Mouse (Mus musculus) embryo, embryonic 10.5 days (tissue): ENCODE measurements at regions not wholly inside any gene's neighbourhood (a gene's known extent, or its start where the extent isn't known, plus 50 kb on each side); places are given as distances from the start of the nearest gene placed in this dataset.
A peak's percentile ranks its signal among the peaks of the same experiment; 100 is the strongest.
"Not testable (repeated sequence)": the region's sequence is repeated elsewhere in the genome, so short reads cannot be mapped to it uniquely, and the experiment has no call there.

ENCODE experiments used
- DNase-seq: peaks from one replicate; pipeline ENCODE4 v3.0.0-alpha.2; 2015; ENCODE audit warnings: low spot score

DNA sequence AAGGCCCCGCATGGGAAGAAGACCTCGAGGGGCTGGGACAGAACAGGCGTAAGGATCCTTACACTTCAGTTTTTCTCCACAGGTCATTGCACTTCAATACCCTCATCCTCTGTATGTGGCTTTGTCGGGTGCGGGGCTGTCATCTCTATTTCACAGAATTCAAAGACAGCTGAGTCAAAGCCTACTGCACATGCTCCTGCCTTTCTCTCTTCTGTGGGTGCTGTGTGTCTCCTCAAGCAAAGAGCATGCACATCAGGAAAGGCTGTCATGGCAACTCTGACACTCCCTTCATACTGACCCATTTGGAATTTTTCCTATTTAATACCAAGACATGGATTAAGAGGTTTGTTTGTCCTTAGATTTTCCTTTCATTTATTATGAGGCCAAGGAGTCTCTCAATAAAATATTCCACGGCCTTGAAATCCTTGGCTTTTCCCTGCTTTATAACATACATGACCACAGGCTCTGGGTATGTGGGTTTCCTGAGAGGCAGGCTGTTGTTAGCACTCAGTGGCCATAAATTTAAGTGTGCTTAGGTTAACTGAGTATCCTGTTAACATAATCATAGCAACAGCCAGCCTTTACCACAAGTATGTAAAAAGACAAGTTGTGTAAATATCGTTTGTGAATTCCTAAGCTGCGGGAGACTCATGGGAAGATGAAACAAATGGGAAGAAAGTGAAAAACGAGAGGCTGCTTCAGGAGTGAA lies 574.5 kb downstream of the Dcdc2c start:
- DNase-seq: no peak

DNA sequence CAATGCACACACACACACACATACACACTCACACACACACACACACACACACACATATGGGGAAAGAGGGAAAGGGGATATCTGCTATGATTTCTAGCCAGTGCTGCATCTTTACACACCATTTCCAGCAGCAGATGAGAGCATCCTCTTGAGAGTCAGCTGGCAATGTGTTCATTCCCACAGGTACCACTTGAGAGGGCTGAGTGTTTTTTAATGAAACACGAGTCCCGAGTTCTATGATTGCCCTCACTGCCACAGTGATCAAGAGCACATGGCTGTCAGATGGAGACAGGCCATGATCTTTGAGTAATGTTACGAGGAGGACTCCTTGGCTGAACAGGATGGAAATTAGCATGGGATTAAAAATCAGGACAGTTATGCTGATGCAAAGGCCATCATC lies 589.3 kb downstream of the Dcdc2c start:
- no peak for DNase-seq

DNA sequence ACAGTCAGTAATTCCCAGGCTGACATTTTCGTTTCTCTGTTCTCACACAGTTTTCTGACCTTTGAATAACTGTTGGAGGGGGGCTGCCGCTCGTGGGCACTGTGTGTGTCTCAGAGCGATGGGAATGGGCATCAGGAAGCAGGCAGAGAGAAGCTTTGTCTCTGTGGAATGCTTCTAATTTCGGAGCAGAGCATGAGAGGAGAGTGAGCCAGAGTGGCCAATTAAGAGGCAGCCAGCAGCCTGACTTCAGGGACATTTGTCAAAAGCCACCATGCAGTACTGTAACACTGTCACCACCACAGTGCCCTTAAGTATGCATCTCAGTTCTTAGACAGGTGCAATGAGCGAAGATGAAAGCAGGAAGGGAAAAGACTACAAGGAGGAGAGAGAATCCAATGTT lies 592.1 kb downstream of the Dcdc2c start:
- DNase-seq: no peak

DNA sequence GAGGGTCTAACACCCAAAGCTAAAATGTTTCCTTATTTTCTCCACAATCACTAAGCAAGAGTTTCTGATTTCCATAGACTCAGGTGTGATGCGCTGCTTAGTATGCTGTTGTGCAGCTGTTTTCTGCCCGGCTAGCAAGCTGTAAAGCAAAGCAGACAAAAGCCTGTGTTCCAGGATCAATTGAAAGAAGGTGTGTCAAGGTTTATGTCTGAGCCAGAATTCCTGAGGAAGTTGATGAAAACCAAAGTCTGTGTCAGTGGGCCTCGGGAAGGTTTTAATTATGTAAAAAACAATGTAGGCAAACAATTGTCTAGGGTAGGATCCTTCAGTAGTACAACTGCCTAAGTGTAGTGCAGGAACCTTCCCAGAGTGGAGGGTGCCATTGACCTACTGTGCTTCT lies 604.6 kb downstream of the Dcdc2c start:
- no peak for DNase-seq

DNA sequence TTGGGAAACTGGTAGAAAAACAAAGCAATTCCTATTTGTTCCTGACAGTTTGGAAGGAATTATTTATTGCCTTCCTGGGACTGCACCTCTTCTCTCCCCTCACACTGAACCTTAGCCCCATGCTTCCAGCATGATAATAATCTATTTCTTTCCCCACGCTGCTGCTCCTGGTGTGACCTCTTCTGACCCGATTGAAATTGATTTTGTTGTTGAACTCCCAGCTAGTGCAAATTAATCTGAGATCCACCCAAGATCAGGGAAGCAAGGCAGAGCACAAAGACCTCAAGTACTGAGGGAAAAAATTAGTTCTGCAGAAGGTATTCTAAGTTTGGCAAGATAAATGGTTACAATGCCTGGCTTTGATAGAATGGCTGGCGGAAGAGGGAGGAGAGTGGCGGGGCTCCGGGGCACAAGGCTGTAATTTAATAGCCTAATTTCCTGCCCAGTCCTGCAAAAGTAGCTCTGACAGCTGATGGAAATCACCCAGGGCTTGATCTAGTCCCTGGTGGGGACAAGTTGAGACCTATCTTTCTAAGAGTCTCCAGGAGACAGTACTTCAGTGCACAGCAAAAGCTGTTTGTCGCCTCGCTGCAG lies 604.6 kb upstream of the Sox11 start:
- peak; percentile 71 for DNase-seq

DNA sequence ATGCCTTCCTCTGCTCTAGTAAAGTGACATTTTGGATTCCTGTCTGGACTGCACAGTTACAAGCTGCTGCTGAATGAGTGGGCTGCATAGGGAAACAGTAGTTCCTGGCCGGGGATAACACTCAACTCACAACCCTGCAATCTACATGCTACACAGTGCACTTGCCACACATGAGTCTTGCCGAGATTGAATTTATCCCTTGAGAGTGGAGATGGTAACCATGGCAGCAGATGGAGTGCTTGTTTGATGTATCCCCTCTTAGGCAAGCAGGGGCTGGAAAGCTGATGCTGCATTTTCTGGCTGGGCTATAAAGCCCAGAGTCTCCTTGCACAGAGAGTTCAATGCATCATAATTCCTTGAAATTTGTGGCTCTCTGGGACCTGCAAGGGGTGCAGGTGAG lies 603.0 kb upstream of the Sox11 start:
- DNase-seq: peak; percentile 65

DNA sequence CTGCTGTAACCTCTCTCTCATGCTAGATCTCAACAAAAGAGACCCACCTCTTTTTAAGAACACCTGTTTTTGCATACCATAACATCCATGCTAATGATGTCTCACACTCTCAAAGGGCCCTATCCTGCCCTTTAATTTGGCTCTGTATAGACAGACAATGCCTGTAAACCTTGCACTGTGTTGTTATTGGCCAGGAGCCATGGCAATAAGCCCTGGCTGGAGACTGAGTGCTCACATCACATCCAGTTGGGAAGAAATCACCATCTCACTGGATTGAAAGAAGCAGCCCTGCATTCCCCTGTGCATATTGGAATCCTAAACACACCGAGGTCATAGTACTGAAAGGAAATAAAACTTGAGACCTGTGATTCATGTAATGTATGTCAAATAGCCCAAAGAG lies 598.7 kb upstream of the Sox11 start:
- no peak for DNase-seq

DNA sequence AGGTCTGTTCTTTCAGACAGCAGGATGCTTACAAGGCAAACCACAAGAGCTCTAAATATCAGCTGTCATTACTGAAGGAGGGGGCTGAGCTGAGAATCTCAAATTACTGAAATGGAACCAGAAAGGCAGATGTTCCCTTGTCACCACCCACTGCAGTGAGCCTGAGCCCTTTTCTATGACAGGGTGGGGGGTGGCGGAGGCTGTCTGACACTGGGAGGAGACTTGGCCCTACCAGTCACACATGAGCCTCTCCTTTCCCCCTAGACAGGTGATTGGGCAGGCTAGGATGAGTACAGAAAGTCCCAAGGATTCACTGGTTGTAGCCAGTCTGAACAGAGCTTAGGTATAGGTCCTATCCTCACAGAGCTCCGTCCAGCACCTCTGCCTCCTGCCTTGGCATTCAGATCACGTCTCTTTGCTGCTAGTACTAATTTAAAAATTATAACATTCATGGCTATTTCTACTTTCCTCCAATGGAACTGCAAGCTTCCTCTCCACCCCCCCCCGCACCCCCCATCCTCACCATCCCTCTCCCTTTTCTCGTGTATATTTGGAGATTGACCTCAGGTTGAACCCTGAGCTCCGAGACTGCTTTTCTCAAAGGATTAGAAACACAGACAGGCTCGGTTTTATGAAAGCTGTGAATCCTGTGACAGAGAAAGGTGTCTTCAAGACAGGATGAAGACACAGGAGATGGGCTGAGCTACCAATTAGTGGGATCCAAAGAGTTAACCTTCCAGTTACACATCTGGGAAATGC lies 590.2 kb upstream of the Sox11 start:
- DNase-seq: peak; percentile 63

DNA sequence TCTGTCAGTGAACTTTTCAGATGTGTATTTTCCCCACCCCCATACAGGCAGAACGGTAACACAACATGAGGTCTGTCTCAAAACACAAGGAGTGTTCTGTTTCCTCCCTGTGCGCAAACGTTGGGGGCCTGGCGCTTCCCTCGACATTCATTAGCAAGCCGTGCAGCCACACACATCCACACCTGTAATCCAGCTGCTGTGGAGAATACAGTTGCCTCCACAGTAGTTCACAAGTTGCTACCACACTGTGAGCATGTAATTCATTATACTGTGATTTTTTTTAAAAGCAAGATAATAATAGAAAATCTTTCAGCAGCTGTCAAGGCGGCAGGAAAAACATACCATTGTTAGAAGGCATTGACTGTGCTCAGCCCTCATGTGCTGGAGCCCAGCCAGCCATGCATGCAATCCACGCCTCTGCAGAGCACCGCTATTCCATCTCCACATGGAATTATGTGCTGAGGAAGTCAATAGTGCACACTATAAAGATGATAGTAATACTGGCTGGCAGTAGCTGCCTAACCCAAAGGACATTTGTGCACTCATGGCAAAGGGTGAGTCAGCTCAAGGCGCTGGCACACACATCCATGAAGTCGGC lies 586.1 kb upstream of the Sox11 start:
- DNase-seq: no peak

DNA sequence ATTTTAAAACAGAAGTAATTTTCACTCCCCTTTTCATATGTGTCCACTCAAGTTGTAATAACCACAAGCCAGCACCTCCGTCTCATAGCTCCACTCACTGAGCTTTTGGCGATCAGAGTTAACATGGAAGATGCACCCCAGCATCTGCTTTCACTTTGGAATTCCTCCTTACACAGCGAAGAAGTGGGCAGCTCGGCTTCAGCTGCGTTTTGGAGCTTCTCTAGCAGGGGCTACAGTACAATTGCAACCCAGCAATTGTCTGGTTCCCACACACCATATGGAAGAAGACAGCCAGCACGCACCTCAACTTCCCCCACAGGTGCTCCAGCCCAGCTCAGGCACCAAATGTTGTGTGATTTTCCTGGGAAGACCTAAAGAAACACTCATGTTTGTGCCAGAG lies 584.4 kb upstream of the Sox11 start:
- no peak for DNase-seq

DNA sequence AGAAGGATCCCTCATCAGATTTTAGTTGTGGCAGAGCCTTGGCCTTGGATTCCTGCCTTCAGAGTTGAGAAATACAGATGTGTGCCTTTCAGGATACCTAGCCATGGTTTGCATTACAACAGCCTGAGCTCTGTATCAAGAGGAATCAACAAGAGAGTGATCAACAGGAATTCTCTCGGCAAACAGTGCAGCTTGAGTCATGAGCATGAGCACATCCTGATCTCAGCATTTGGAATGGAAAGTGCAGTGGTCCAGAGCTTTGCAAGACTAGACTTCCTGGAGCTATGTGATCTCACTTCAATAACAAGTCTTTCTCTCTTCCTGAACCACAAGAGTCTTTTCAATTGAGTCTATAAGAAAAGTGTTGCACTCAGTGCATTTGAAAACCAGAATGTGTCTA lies 578.2 kb upstream of the Sox11 start:
- no peak for DNase-seq

DNA sequence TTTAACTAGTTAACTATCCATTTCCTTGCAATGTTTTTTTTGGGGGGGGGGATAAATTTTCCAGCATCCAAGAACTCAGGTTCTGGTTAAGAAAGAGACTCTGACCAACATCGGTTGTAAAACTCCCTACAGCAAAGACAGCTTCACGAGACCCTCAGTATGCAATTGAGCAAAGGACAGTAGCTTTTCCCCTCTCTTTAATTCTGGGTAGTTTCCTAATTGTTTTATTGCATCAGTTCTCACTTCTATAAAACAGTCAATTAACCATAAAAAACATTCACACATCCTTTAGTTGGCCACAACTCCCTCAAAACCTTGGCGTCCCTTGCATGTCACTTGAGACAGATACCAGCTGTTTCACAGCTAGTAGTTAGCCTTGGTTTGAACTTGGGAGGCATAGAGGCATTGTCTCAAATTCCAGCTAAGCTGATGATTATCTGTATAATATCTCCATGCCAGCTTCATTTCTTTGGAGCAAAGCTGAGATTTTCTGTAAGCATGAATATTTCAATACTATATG lies 574.1 kb upstream of the Sox11 start:
- no peak for DNase-seq

DNA sequence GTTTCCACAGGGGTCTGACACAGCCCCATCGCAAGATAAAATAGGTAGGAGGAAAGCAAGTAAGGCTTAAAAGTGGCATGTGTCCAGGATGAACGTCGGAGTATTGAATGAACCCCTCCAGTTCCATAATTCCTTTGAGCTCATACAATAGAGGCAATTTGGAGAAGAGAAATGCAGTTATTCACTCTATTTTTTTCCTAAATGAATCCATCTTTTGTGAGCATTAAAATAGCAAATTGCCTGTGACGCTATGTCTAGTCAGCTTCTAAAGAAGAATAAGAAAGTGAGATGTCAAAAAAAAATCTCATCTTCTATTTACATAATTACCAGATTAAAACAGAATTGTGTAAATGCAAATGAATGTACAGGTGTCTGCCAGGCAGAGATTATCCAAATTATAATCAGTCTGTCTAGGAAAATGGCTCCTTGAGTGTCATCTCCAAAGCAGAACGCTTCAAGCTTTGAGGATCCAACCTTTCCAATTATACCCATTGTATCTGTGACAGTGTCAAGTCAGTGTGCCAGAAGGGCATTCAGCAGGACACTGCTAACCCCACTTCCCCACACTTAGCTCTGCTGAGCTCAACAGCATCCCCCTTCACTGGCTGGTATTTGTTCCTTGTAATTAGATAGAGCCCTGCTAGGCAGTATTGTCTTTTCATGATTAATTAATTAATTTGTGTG lies 567.2 kb upstream of the Sox11 start:
- DNase-seq: no peak

DNA sequence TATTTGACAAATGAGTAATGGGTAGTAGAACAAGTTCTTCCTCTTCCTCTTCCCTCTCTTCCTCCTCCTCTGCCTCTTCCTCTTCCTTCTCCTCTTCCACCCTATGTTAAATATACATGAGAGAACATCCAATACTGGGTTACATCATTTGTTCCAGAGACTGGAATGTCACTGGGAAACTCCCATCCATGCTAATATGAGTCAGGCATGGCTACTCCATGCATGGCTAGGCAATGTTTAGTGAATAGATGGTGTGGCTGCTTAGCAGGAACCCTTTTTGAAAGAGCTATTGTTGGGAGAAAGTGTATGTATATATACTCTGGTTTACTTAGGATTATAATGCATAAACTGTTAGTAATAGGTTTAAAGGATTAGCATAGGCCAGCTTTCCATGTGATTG lies 554.3 kb upstream of the Sox11 start:
- DNase-seq: not testable (repeated sequence)

DNA sequence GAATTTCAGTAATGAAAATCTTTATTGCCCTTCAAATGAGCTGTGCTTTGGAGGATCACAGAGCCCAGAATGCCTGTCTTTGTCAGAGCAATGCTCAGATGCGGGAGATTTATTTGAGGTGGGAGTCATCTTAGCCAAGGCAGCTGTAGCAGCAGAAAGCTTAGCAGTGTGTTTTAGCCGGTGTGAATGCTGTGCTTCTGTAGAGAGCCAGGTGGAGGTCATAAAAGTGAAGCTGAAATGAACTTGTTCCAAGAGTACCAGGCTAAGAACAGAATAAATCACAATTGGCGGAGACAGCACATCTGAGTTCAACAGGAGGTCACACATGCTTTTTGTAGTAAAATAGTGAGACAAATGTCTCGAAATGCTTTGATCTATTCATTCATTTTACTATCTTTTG lies 539.3 kb upstream of the Sox11 start:
- DNase-seq: peak; percentile 67

DNA sequence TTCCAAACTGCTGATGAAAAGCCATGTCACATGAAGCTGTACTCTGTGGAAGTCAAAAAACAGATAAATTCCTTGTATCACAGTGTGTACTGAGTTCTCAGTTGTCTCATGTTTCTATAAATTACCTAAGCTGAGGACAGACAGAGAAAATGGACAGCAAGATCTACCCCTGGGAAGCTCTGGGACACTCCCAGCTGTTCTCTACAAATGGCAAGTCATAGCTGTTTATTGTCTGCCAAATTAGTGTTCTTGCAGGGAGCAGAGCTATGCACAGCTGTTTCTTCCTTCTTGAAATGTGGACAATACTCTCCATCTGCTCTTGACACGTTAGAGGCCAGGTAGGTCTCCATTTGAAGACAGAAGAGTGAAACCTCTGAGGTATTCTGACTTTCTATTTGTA lies 524.0 kb upstream of the Sox11 start:
- DNase-seq: no peak

DNA sequence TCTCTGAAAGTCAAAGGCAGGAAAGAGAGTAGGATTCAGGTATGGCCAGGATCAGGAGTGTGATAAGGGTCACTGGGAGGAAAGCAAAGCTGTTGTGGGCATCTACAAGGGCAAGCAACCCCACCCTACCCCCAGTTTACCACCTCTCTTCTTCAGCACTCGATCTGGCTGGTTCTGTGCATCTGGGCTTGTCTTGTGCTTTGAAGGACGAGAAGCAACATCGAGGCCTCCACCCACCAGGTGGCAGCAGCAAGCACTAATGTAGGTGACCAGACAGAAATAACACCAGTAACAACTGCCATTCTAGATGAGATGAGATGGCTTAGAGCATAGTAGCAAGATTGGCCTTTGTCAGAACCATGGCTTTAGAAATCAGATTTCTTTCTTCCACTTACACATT lies 507.2 kb upstream of the Sox11 start:
- DNase-seq: no peak

DNA sequence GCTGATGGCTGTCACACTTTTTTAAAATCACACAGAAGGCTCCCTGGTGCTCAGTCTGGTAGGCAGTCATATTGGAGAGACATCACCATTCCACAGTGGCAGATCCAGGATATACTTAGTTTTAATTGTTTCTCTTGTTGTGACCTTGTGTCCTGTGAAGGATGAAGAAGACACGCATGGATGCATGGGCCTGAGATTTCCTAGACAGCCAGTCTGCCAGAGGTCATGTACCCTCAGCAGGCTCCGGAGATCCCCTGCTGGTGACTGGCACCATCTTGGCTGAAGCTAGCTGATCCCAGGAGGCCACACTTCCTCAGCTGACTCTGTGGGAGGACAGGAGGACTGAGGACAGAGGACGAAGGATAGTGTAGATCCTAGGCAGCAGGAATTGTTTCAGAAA lies 506.7 kb upstream of the Sox11 start:
- no peak for DNase-seq

DNA sequence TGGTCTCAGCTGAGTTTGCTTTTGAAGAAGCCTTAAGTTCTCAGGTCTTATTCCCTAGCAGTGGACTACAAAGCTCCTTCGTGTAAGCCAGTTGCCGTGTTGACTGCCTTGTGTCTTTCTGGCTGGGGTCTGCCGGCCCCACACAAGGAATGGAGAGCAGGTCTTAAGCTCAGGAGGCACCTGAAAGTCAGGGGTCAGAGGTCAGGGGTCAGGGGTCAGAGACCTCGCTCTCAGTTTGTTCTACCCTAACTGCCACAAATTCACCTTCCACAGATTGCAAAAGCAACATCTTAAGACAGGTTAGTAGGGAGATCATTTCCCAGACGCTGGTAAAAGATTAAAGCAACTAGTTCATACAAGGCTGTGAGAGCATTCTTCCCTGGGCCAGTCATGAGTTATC lies 505.8 kb upstream of the Sox11 start:
- no peak for DNase-seq

DNA sequence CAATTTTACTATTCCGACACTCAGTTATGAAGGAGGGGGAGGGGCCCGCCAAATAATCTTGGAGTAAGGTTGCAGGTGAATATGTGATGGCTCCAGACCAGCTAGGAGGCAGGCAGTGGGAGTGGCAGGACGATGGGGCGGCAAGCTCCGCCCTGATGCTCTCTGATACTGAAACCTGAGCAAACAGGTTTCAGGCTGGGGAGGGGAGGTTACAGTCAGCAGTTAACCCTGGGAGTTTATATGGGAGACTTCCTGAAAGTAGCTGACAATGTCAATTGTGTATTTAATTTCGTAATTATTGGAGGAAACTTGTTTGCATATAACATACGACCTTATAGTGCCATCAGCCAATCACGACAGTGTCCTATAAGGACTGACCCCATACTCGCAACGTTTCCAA lies 505.0 kb upstream of the Sox11 start:
- no peak for DNase-seq

DNA sequence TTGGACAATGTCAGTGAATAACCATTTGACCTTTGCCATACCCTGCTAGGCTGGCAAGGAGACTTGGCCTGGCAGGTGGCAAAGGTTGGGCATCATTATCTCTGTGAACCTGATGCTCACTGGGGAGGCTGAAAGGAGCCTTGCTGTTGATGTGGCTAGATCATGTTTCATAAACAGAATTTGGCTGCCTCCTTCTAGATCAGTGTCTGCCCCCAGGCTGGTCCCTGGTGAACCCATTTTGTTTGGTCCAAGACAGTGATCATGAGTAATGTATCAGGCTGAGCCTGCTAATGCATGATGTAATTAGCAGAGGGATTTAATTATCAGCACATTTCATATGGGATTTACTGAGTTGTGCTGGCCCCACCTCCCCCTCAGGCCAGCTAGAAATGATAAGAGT lies 502.6 kb upstream of the Sox11 start:
- DNase-seq: no peak

DNA sequence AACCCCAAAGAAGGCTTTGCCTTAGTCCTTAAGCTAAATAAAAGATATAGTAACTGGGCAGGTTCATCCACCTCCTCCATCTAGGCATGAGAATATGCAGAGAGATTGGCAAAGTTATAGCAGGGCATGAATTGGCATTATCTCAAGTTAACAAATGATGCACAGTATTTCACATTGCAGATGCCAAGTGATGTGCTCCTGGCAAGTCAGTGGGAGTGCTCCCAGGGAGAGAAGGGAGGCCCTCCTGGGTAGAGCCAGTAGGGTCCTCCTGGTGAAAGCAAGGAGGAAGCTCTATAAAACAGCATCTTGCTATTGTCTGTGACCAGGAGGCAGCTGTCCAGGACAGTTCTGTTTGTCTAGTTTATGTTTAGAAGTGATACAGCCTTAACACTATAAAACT lies 496.6 kb upstream of the Sox11 start:
- no peak for DNase-seq
